Mouse (Mus musculus) cerebellum, adult 2 months (tissue): ENCODE measurements at regions not wholly inside any gene's neighbourhood (a gene's known extent, or its start where the extent isn't known, plus 50 kb on each side); places are given as distances from the start of the nearest gene placed in this dataset.

ENCODE experiments used
- DNase-seq, 2 experiments: peaks; one replicate each; pipeline ENCODE4 v3.0.0; 2021
- H3K27ac ChIP-seq: fragments of 200-500 bp; 2 replicates; pipeline ENCODE4 v1.5.1; 2012; ENCODE audit warnings: low read length, control low read depth, inconsistent platforms; ENCODE audit not compliant: insufficient read depth
- H3K27me3 ChIP-seq: fragments of 200-500 bp; 2 replicates; pipeline ENCODE4 v1.6.1; 2012; ENCODE audit warnings: inconsistent platforms, mild to moderate bottlenecking, low read length, moderate library complexity; ENCODE audit not compliant: control insufficient read depth, insufficient read depth
- H3K4me1 ChIP-seq: fragments of 200-500 bp; 2 replicates; pipeline ENCODE4 v1.6.1; 2011; ENCODE audit warnings: low read length; ENCODE audit not compliant: control insufficient read depth, insufficient read depth
- H3K4me3 ChIP-seq: fragments of 200-500 bp; replicated peaks from 2 replicates; pipeline ENCODE3; 2011; ENCODE audit warnings: mild to moderate bottlenecking, low read depth, low read length, control low read depth; ENCODE audit not compliant: insufficient read depth
- CTCF ChIP-seq: fragments of 200-500 bp; IDR thresholded peaks from 2 replicates; pipeline ENCODE4 v1.5.1; 2011; ENCODE audit warnings: low read depth, mild to moderate bottlenecking, control low read depth, low read length, moderate library complexity, borderline replicate concordance; ENCODE audit not compliant: insufficient read depth
- POLR2A ChIP-seq: fragments of 200-500 bp; IDR thresholded peaks from 2 replicates; pipeline ENCODE4 v1.6.1; 2011; ENCODE audit warnings: low read length, control low read depth, borderline replicate concordance; ENCODE audit not compliant: insufficient read depth
- WGBS: fragments of 180-500 bp; shearing (Covaris S2); methylation state at CpG from one replicate; pipeline ENCODE4 v1.1.7; 2018; 5-methylcytosine and 5-hydroxymethylcytosine counted together

DNA sequence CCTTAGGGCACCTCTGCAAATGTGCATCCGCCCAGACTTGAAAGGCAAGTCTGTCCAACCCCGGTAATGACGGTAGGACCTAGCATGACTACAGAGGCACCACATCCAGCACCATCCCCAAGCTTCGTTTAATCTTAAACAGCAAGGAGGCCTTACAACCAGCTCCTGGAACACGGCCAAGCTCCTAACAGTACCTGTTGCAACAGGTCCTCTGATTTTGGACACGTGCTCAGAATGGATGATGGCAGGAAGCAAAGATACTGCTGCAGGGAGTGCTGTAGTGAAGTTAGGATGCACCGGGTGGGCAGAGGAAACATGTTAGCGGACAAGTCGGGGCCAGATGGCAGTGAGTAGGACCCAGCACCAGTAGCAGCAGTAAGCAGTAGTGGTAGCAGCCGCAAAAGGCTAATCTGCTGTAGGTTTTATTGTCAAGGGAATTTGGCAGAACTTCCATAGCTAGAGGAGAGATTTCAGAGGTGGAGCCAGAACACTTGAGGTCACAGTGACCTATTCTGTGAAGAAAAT is 2813.5 kb upstream of the Gm7489 start:
- H3K4me3 ChIP-seq: no peak overlapping the region
- TF ChIP-seq POLR2A: no peak
- TF ChIP-seq CTCF: no peak
- H3K4me1 ChIP-seq: no peaks in the 10 kb centered on the region
- DNase-seq: peak in 1 of 2 experiments; percentile 8
- WGBS: 19% methylated on average over 10 of the region's 10 CpGs
- no peak overlapping the region for H3K27ac ChIP-seq
- no peaks in the 10 kb centered on the region; the same call in 1 of the 2 replicates for H3K27me3 ChIP-seq

DNA sequence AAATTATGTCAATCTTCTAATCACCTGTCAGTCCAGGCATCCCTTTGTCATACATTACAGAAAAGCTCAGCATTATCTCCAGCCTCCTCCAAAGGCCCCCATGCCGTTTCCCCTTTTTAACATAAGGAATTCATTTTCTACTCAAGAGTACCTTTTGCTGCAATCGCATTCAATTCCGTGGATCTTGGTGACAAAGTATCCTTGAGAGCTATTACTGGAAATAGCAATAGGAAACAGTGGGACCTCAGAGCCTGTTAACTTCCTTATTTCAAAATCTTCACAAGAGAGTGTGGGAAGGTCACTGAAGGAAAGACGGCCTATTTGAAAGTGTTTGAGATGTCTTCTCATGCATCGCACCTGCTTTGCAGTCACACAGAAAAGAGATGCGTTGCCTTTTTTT is 2811.0 kb upstream of the Gm7489 start:
- Histone ChIP-seq H3K4me3 (no peak overlapping the region), H3K4me1 (no peaks in the 10 kb centered on the region), H3K27me3 (no peaks in the 10 kb centered on the region; the same call in 1 of the 2 replicates), H3K27ac (no peak overlapping the region)
- no peak for TF ChIP-seq CTCF
- 85% methylated on average over 6 of the region's 6 CpGs for WGBS
- no peak for DNase-seq

- H3K4me3 ChIP-seq: no peak overlapping the region
- no peaks in the 10 kb centered on the region for H3K4me1 ChIP-seq
- H3K27ac ChIP-seq: no peak overlapping the region
- no peak for DNase-seq
- no peaks in the 10 kb centered on the region; the same call in 1 of the 2 replicates for H3K27me3 ChIP-seq
- TF ChIP-seq CTCF (no peak), POLR2A (no peak)
- 89% methylated on average over 7 of the region's 7 CpGs for WGBS
Observed at GRCm38 (mm10) chr15:51074196-51074595, 2810.5 kb upstream of the Gm7489 start.

- no peaks in the 10 kb centered on the region for H3K4me1 ChIP-seq
- DNase-seq: peak; percentile 10 to 13
- TF ChIP-seq CTCF: no peak
- no peak for TF ChIP-seq POLR2A
- WGBS: 43% methylated on average over 12 of the region's 12 CpGs
- peak overlapping the region; percentile 11 for H3K4me3 ChIP-seq
- H3K27ac ChIP-seq: no peak overlapping the region
- no peaks in the 10 kb centered on the region for H3K27me3 ChIP-seq
Observed at GRCm38 (mm10) chr15:51083677-51084322, 2800.9 kb upstream of the Gm7489 start.

DNA sequence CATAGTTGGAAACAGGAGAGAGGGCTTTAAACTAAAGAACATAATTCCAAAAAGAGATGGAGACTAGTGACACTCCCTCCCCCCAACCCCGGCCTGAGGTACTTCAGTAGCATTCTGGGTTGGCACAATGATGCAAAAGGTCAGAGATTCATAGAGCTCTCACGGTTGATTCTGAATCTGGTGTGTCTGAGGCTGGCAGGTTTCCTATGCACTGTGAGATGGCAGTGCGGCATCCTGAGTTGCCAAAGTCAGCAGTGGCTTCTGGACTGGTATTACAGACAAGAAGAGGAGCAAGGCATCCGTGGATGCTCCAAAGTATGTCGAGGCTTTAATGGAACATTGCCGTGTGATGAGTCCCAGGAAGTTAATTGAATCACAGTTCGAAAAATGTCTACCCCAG is 2791.8 kb upstream of the Gm7489 start:
- WGBS: 14% methylated on average over 7 of the region's 7 CpGs
- Histone ChIP-seq H3K27me3 (no peaks in the 10 kb centered on the region), H3K27ac (no peak overlapping the region), H3K4me3 (no peak overlapping the region), H3K4me1 (no peaks in the 10 kb centered on the region)
- DNase-seq: no peak
- TF ChIP-seq POLR2A: no peak
- TF ChIP-seq CTCF: no peak

DNA sequence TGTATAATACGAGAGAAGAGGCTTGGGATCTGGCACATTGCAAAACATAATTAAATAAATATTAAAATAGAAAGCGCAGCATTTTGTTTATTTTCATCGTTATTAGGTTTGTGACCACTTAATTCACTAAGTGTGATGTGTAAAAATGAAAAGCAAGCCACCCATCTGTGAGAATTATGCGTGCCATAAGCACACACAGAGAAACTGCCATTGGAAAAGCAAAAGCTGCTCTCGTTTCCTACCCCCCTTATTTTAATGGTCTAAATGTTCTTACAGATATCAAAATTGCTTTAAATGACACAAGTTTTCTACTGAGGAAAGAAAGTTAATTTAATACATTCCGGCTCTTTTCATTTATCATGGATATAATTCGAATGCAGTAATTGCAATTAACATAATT is 2780.8 kb upstream of the Gm7489 start:
- WGBS: 71% methylated on average over 7 of the region's 7 CpGs
- Histone ChIP-seq H3K27ac (no peak overlapping the region), H3K27me3 (no peaks in the 10 kb centered on the region), H3K4me1 (no peaks in the 10 kb centered on the region), H3K4me3 (no peak overlapping the region)
- no peak for DNase-seq
- TF ChIP-seq POLR2A (no peak), CTCF (no peak)

DNA sequence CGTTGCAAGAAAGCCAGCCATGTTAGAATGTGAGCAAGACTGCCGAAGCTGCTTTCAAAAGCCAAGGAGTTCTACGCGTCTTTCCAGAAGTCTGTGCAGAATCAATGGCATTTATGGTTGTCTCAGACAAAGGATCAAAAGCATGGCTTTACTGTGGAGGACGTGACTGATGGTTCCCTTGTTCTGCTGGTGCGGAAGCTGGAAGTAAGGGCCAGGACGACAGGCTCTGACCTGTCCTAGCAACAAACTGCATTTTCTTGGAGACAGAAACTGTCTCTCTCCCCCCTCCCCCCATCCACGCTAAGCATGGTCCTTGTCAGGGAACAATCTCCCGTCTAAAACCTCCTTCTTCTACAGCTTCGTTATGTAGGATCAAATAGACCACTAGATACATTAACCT is 2780.3 kb upstream of the Gm7489 start:
- TF ChIP-seq POLR2A (no peak), CTCF (no peak)
- H3K27me3 ChIP-seq: no peaks in the 10 kb centered on the region
- no peak for DNase-seq
- no peak overlapping the region for H3K27ac ChIP-seq
- H3K4me1 ChIP-seq: no peaks in the 10 kb centered on the region
- no peak overlapping the region for H3K4me3 ChIP-seq
- 24% methylated on average over 10 of the region's 10 CpGs for WGBS

DNA sequence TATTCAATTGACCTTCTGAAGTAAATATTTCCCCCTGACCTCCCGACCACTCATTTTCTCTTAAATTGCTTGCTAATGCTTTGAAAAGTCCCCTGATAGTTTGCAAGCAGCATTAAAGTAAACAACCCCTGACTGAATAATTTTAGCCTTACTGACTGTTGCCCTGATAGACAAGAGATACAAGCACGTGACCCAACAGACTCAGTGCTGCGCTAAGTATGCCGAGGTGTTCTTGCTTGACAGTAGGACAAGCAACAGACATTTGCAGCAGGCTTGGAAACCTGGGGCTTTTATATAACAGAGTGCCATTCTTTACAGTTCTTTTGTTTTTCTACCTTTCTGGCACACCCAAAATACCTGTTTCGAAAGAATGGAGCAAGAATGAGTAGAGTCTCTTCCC is 2779.9 kb upstream of the Gm7489 start:
- no peak for DNase-seq
- H3K4me1 ChIP-seq: no peaks in the 10 kb centered on the region
- H3K27ac ChIP-seq: no peak overlapping the region
- no peaks in the 10 kb centered on the region for H3K27me3 ChIP-seq
- TF ChIP-seq POLR2A (no peak), CTCF (no peak)
- WGBS: 83% methylated on average over 5 of the region's 5 CpGs
- no peak overlapping the region for H3K4me3 ChIP-seq

DNA sequence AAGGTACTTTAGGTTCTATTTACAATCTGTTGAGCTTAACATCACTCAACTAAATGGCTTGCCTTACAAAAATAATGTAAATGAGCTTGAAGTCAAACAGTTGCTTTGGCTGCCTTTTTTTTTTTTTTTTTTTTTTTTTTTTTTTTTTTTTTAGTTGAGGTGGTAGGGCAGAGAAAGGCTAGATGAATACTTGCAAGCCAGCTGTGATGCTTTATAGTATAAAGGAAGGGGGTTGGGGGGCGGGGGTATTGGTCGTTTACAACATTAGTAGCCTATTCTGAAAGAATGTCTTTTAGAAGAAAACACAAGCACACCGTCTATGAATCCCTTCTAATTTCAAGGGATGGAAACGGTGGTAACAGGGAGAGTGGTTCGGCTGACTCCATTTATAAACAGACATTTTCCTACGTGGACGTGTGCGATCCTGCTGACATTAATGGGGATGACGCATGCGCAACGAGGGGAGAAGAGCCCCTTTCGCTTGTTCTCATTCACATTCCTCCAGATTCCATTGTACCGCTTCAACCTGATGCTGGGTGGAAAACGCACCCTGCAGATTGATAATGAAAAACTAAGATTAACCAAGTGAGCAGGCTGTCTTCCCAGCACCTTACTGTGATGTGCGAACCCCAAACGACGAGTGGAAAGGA is 2779.2 kb upstream of the Gm7489 start:
- H3K27me3 ChIP-seq: no peaks in the 10 kb centered on the region
- no peak overlapping the region for H3K4me3 ChIP-seq
- TF ChIP-seq CTCF (no peak), POLR2A (no peak)
- 68% methylated on average over 17 of the region's 17 CpGs for WGBS
- no peaks in the 10 kb centered on the region for H3K4me1 ChIP-seq
- no peak overlapping the region for H3K27ac ChIP-seq
- DNase-seq: no peak
